Mouse (Mus musculus): ENCODE measurements at regions not wholly inside any gene's neighbourhood (a gene's known extent, or its start where the extent isn't known, plus 50 kb on each side); places are given as distances from the start of the nearest gene placed in this dataset.

DNA sequence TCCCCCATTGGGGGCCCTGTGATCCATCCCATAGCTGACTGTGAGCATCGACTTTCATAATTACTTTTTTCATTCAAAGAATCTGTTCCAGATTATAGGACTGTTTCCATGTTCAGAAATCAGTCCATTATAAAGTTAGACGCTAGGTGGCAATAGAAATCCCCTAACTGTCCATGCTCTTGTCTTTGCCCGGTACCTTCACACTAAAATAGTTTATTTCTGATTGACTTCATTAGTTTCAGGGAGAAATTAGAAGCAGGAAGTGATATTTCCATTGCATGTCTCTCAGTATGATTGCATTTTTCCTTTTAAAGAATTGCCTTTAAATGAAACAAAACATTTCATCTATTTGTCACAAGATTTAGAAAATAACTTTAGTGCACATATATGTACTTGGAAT, 131.7 kb downstream of the Fbxo8 start:
- DNase-seq (ENCODE audit: low spot score in 2 of 2), result peak in 1 of 2 experiments; percentile 37

DNA sequence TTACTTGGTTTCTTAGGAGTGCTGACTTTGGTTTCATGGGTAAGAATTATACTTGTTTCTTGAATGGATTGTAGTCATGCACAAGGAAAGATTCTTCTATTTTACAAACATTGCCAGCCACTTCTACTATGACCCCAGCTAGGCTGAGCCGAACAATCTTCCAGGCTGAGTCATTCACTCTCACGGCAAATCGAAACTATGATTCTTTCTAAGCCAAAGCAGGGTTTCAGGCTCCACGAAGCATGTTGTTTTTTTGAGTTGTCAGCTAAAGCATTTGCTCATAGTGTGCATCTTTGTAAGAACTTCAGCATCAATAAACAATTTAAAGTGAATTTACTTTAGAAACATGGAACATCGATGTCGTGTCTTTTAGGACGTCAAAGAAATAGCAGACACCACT, 133.5 kb downstream of the Fbxo8 start:
- DNase-seq (ENCODE audit: low spot score in 2 of 2), result no peak

GRCm38 (mm10) chr8:56695436-56695835, 144.5 kb downstream of the Fbxo8 start:
- DNase-seq (ENCODE audit: low spot score in 2 of 2), result no peak

GRCm38 (mm10) chr8:56700580-56701145, 149.8 kb downstream of the Fbxo8 start:
- no peak for DNase-seq (ENCODE audit: low spot score in 2 of 2)

DNA sequence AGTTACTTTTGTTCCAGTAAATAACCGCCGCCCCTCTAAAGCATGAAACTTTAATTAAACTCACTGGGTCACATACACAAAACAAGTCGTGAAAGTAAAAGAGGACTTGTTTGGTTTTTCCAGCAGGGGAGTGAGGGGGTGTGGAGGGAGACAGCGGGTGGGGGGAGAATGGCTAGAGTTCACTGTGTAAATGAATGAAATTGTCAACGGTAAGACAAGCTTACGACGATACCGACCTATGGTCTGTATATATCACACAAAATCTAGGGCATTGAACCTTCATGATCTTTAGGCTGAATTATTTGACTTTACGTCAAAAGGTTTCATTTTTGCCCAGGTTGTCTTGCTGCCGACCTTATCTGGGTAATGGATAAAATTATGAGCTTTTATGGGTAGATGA, 155.5 kb downstream of the Fbxo8 start:
- DNase-seq (ENCODE audit: low spot score in 2 of 2), result no peak

DNA sequence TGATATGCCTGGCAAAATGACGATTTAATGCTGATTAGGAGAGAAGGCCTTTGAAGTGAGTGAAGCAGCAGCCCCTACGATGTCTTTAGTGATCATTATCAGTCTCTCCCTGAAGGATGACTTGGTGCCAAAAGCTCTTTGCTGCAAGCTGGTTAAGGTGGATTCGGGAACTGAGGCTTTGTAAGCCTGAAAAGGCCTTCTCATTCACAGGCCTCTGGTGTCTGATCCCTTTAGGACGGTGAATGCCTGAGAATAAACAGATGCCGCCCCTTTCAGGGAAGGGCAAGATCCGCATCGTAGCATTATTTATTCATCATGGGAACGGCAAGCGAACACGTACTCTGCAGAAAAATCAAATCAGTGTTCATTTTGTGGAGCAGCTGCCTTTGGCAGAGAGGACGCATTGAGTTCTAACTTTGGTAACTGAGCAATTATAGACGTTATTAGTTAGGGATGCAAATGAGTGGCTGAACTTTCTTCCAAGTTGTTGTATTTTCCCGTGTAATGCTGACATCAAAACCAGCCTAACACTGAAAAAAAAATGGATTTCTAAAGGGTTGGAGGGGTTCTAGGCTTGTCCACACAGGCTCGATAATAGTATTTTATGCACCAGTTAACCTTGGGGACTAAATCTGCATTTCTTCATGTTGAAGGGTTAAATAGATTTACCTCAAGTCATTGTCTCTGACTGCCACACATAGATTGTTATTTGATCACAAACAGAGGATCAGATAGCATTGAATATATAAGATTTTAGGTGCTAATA, 156.2 kb downstream of the Fbxo8 start:
- peak; percentile 18 to 35 for DNase-seq (ENCODE audit: low spot score in 2 of 2)

GRCm38 (mm10) chr8:56720001-56720400, 169.1 kb downstream of the Fbxo8 start:
- no peak for DNase-seq (ENCODE audit: low spot score in 2 of 2)

DNA sequence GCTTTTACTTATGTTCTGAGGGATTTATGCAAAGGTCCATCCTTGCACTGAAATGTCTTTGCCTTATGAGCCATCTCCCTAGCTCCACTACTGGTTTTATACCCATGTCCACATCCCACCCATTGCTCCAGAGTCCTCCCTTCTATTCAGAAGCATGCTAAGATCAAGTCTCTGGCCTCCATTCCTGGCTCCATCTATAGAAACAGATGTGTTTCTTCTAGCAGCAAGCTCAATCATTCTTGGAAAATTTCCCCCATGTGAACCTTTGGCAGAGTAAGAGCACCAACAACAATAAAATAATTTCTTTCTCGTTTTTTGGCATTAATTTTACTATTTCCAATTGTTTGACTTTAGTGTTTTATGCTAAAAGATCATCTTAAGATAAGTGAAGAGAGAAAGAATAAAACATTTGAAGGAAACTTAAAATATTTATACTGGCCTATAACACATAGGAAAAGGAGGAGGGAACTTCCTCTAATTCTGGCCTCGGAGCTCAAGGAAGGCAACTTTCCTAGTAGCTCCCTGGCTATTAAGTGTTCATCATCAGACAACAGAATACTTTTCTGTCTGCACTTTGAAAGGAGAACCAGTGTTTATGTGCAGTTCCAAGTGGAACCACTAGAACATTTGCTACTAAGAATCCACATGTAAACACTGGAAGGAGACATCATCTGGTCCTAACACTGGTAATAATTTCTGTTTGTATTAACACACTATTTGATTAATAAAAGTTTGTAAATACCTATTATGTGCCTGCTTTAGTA, 171.8 kb downstream of the Fbxo8 start:
- DNase-seq (ENCODE audit: low spot score in 2 of 2), result no peak

- no peak for DNase-seq (ENCODE audit: low spot score in 2 of 2)
Observed at GRCm38 (mm10) chr8:56724607-56725006, 173.7 kb downstream of the Fbxo8 start.

DNA sequence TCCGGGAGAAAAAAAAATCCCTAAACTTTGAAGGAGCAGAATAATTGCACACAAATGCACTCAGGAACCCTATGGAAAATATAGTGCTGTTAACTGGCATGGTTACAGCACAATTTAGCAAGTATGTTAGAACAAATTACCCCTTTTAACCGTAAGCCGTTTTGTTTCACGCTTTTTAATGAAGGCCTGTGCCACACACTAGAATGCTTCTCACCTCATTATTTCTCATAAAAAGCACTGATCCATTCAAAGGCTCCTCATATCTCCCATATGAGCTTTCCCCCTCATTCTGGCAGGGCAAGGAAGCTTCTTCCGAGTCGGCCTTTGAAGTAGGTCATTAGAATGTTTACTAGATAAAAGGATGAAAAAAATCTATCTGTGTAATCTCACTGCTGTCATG, 182.4 kb downstream of the Fbxo8 start:
- DNase-seq (ENCODE audit: low spot score in 2 of 2), result no peak

- DNase-seq (ENCODE audit: low spot score in 2 of 2), result no peak
Observed at GRCm38 (mm10) chr8:56735021-56735420, 184.1 kb downstream of the Fbxo8 start.

DNA sequence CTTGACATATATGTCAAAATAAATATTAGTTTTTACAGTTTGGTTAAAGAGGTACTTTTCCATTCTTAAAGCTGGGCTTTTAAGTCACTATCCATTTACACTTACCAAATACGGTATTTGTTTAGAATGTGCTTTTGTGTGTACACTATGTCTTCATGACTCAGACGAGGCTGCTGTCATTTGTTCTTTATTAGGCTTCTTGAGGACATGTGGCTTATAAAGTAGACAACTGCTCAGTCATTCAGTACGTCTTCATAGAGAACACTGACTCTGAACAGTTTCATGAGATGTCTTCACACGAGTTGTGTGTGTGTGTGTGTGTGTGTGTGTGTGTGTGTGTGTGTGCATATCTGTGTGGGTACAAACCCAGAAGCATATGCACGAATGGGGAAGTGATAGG, 216.1 kb downstream of the Fbxo8 start:
- DNase-seq (ENCODE audit: low spot score in 2 of 2), result no peak

GRCm38 (mm10) chr8:56784441-56784840, 233.6 kb downstream of the Fbxo8 start:
- peak in 1 of 2 experiments; percentile 4 for DNase-seq (ENCODE audit: low spot score in 2 of 2)

DNA sequence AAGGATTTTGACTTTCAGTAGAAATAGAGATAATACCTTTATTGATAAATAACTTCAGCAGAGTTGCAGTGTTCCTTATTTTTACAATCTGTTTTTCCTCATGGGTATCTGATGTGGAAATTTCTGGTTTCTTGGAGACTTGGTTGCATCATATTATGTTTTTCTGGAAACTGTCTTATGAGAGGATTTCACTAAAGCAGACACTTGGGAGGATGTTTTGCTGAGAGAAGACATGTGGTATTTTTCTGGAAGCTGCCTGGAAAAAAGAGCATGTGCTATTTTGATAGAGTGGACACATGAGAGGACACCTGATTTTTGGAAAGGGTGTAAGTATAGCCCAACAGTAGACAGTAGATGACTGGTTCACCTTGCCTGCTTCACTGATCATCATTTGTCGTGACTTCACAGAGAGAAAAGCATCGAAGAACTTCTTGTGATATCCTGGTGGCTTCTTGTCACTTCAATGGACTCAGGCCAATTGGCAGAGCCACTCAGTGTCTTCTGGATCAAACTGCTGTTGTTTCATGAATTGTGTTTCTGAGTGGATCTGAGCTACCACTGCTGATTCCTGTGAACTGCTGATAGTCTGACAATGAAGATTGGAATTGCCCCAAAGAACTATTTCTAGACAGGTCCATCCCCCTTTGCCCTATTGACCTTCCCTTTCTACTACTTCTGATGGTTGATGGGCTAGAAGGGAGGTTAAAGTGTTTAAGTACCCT, 238.8 kb downstream of the Fbxo8 start:
- DNase-seq (ENCODE audit: low spot score in 2 of 2), result no peak

DNA sequence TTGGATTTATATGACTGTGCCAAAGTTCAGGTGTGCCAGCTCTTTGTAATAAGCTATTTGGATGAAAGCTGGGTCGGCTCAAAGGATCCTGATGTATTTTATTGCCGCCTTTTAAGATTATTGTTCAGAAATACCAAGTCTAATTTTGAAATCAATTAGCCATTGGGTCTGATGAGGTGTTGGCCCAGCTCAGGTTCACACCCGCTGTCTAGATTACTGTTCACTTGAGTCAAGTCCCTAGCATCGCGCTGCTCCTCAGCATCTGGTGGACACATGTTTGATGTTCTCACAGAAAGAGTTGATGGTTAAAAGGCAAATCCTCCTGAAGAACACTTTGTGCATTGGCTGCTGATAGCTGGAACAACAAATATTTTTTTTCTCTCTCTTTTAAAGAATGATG, 281.8 kb downstream of the Fbxo8 start:
- no peak for DNase-seq (ENCODE audit: low spot score in 2 of 2)

GRCm38 (mm10) chr8:56833129-56833528, 282.2 kb downstream of the Fbxo8 start:
- no peak for DNase-seq (ENCODE audit: low spot score in 2 of 2)

DNA sequence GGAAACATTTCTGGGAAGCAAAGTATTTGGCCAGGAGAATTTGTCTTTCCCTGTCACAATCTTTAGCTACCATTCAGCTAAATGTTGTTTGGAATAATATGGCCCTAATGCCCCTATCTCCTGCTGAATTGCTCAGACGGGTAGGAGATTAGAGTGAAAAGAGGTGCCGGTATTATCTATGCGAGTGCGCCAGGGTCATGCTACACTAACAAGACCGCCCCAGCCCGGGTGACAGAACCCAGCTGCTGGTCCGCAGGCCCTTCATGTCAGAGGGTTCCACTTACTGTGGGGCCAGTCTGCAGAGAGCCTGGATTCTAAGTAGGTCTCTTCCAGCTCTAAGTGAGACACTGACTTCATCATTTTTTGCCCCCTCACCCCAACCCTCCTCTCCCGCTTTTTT, 332.6 kb downstream of the Fbxo8 start:
- DNase-seq (ENCODE audit: low spot score in 2 of 2), result no peak

DNA sequence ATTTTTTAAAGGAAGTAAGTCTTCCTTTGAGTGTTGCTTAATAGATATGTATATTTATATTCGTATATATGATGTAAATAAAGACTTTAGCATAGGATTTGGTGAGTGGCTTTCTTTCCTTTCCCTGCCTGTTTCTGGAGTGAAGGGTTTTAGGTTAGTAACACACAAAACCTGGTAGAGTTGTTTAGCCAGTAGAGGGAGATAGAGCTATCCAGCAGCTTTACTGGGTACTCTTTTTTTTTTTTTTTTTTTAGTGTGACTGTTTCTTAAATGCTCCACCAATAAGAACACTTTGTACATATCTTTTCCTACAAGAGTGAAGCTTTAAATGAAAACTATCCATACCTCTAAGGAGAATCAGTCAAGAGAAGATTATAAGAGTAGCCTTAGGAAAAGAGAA, 333.3 kb downstream of the Fbxo8 start:
- peak in 1 of 2 experiments; percentile 5 for DNase-seq (ENCODE audit: low spot score in 2 of 2)

- no peak for DNase-seq (ENCODE audit: low spot score in 2 of 2)
Observed at GRCm38 (mm10) chr8:56893638-56894037, 342.7 kb downstream of the Fbxo8 start.

DNA sequence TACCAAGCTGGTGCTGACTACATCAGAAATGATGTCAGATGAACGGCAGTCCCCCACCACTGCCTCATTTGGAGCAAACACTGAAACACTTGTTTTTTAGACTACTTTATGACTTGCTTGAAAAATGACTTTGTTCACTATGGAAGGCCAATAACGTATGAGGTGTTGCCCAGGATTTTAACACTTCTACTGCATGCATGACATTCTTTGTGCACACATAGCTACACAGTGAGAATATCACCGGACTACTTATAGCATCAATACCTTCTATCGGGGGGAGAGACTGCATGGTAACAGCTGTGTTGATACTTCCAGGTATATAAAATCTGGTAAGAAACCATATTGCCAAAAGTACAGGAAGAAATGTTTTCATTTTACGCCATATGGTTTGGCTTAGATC, 364.5 kb downstream of the Fbxo8 start:
- DNase-seq (ENCODE audit: low spot score in 2 of 2), result no peak

DNA sequence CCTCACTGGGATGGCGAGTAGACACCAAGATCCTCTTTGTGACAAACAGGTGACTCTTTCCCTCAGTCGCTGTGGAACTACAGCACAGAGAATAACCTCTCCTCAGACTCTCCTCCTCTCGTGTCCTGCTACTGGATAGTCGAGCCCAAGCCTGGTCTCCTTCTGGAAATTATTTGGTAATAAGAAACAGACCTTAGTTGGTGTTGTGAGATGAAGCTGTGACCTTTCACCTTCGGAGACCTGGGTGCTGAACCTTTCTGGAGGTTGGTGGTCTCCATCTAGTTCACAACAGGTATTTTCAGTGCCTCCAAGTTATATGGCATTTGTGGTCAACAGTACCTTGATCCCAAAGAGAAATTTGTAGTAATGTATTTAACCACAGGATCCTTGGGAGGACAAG, 365.1 kb downstream of the Fbxo8 start:
- no peak for DNase-seq (ENCODE audit: low spot score in 2 of 2)

DNA sequence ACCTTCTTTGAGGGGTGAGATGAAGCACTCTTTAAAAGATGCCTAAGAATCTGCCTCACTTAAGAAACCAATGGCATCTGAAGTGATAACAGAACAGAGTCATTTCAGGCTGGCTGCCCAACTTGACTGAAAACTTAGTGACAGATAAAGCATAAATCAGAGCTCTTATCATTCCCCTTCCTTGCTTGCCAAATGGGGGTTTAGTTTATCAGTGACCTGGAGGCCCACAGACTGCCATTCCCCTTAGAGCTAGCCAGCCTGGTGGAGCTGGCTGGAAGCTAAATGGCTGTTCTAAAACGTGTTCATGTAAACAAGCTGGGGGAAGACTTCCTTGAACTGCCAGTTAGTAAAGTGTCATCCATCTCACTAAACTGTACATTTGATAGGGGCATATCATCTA, 373.8 kb downstream of the Fbxo8 start:
- DNase-seq (ENCODE audit: low spot score in 2 of 2), result no peak
